ENCODE assay signal across 9 mouse cellular contexts in genomic region chr5:111414192-111414591, GRCm38 (mm10). TPM values are rescaled to one million over a fixed set of nuclear protein-coding genes. Genes with fewer than 3 reads are reported as not detected.
DNase-seq lines count a peak whose midpoint lies in the region; ATAC-seq and TF ChIP-seq lines count a peak whose summit lies in the region.
"Had no signal": no experiment of that assay in that cellular context is flagged by ENCODE, and none has a peak within 500 bp of the region (broad histone marks: within the 10 kb centered on the region; RNA-seq: fewer than 3 reads in every experiment).

No protein-coding gene starts in this region.

- peak; percentile 76 for TF ChIP-seq CTCF in cortical plate, adult 2 months (IDR thresholded peaks at IDR 0.05; ENCODE audit: extremely low read depth, insufficient read depth, low read length)
- peak; percentile 84 for TF ChIP-seq CTCF in kidney, adult 2 months (conservative IDR thresholded peaks at IDR 0.05; ENCODE audit: insufficient read depth, insufficient read length, low read depth, low read length)
- TF ChIP-seq CTCF in midbrain, postnatal 0 days (IDR thresholded peaks at IDR 0.05) = peak; percentile 87

- H3K4me1 ChIP-seq in cortical plate, adult 2 months (ENCODE audit: control insufficient read depth, insufficient read depth, low read length) = no peaks in the 10 kb centered on the region
- no peaks in the 10 kb centered on the region for H3K4me1 ChIP-seq in kidney, adult 2 months (ENCODE audit: control insufficient read depth, insufficient read depth, low read length)
- H3K4me1 ChIP-seq in limb, embryonic 13.5 days = peaks cover 44% of the 10 kb centered on the region
- 0 out of 2 replicates have a peak, but pooled peaks cover 5% of the 10 kb centered on the region for H3K4me1 ChIP-seq in midbrain, postnatal 0 days (ENCODE audit: insufficient read depth, low read length)

- 1% methylated on average over 5 of the region's 5 CpGs for WGBS in kidney, adult 2 months
- 0% methylated on average over 5 of the region's 5 CpGs for WGBS in limb, embryonic 13.5 days
- WGBS in midbrain, postnatal 0 days = 0% methylated on average over 5 of the region's 5 CpGs

- H3K4me2 ChIP-seq in limb, embryonic 13.5 days (replicated peaks) = peak overlapping the region; percentile 91
- H3K4me2 ChIP-seq in midbrain, postnatal 0 days (ENCODE audit: low read depth, low read length, poor library complexity, severe bottlenecking) = peak overlapping the region; percentile 92

- H3K4me3 ChIP-seq in cortical plate, adult 2 months (ENCODE audit: insufficient read depth, low read length) = no peak overlapping the region
- H3K4me3 ChIP-seq in kidney, adult 2 months (ENCODE audit: insufficient read depth, low read depth, low read length) = no peak overlapping the region
- no peak overlapping the region for H3K4me3 ChIP-seq in limb, embryonic 13.5 days
- no peak overlapping the region for H3K4me3 ChIP-seq in midbrain, postnatal 0 days (ENCODE audit: low read depth, low read length)

- H3K27me3 ChIP-seq in kidney, adult 2 months (replicated peaks; ENCODE audit: control insufficient read depth, insufficient read depth, low read length) = peaks cover 2% of the 10 kb centered on the region; the same call in 1 of the 2 replicates
- H3K27me3 ChIP-seq in limb, embryonic 13.5 days = peaks cover 48% of the 10 kb centered on the region
- H3K27me3 ChIP-seq in midbrain, postnatal 0 days (ENCODE audit: insufficient read depth, low read length) = 0 out of 2 replicates have a peak, but pooled peaks cover 3% of the 10 kb centered on the region
- H3K27me3 ChIP-seq in splenic B cell, adult 2 months (ENCODE audit: control insufficient read depth, insufficient read depth, low read length, poor library complexity, severe bottlenecking) = no peaks in the 10 kb centered on the region

- no peak overlapping the region for H3K9ac ChIP-seq in limb, embryonic 13.5 days
- no peak overlapping the region for H3K9ac ChIP-seq in midbrain, postnatal 0 days (replicated peaks; ENCODE audit: low read length, poor library complexity, severe bottlenecking)

- H3K36me3 ChIP-seq in kidney, adult 2 months (ENCODE audit: control insufficient read depth, insufficient read depth, low read length) = no peaks in the 10 kb centered on the region
- H3K36me3 ChIP-seq in limb, embryonic 13.5 days = peaks cover 2% of the 10 kb centered on the region; the same call in 1 of the 2 replicates
- no peaks in the 10 kb centered on the region for H3K36me3 ChIP-seq in midbrain, postnatal 0 days (ENCODE audit: insufficient read depth, low read length)
- no peaks in the 10 kb centered on the region for H3K36me3 ChIP-seq in splenic B cell, adult 2 months (ENCODE audit: control insufficient read depth, insufficient read depth, low read length, poor library complexity, severe bottlenecking)
- H3K36me3 ChIP-seq: G1E had no signal

- H3K9me3 ChIP-seq in limb, embryonic 13.5 days = no peaks in the 10 kb centered on the region
- no peaks in the 10 kb centered on the region for H3K9me3 ChIP-seq in midbrain, postnatal 0 days (ENCODE audit: low read length)

- ATAC-seq in limb, embryonic 13.5 days (ENCODE audit: low FRiP score, low read depth) = peak; percentile 26; the same call in 1 of the 2 replicates
- ATAC-seq in midbrain, postnatal 0 days (ENCODE audit: low FRiP score) = 0 out of 2 replicates have a peak, but pooled peaks have one; percentile 25

- DNase-seq in cerebellum, adult 11 months = peak; percentile 13
- DNase-seq in cerebellum, adult 9-10 months = no peak
- DNase-seq in gastrocnemius, postnatal 4 days (ENCODE audit: low spot score in 2 of 2) = peak; percentile 73 to 86
- peak; percentile 79 for DNase-seq in kidney, adult 2 months
- DNase-seq in midbrain, postnatal 0 days (ENCODE audit: low spot score) = peak; percentile 93
- peak; percentile 61 for DNase-seq in splenic B cell, adult 2 months (ENCODE audit: low read depth, low spot score)

- no peak for TF ChIP-seq POLR2A in cortical plate, adult 2 months (IDR thresholded peaks at IDR 0.05; ENCODE audit: extremely low read depth, insufficient read depth, low read length)
- TF ChIP-seq POLR2A in kidney, adult 2 months (IDR thresholded peaks at IDR 0.05; ENCODE audit: low read depth, low read length) = no peak

- no peak overlapping the region for H3K27ac ChIP-seq in cortical plate, adult 2 months (ENCODE audit: insufficient read depth, low read length)
- no peak overlapping the region for H3K27ac ChIP-seq in kidney, adult 2 months (ENCODE audit: insufficient read depth, low read depth, low read length)
- H3K27ac ChIP-seq in limb, embryonic 13.5 days = no peak overlapping the region
- H3K27ac ChIP-seq in midbrain, postnatal 0 days (ENCODE audit: low read depth, low read length) = no peak overlapping the region

RNA-seq across cellular contexts. Expression of gene Mn1, which starts 3.0 kb away (rescaled TPM):
- polyA plus RNA-seq in cortical plate, adult 2 months (2012; rRNA removed) = 12.8 and 14.8 TPM in 2 replicates
- 10 to 100 TPM; 24.4 to 27.4 TPM for total RNA-seq in gastrocnemius, postnatal 4 days (2021)
- polyA plus RNA-seq in kidney, adult 2 months (2012; rRNA removed) = 1.1 and 1.4 TPM in 2 replicates
- polyA plus RNA-seq in limb, embryonic 13.5 days (2015; fragmentation: Nextera tagmentation; extraction: Ambion mirVana) = 22.8 and 22.9 TPM in 2 replicates
- total RNA-seq in midbrain, postnatal 0 days (2014; rRNA removed) = 112 and 139 TPM in 2 replicates
- polyA plus RNA-seq in midbrain, postnatal 0 days (2015; fragmentation: Nextera tagmentation; extraction: Ambion mirVana) = 49.6 and 49.8 TPM in 2 replicates
- polyA plus RNA-seq: G1E had no signal
